Mouse (Mus musculus): ENCODE results near the gene Metap2.

DNA sequence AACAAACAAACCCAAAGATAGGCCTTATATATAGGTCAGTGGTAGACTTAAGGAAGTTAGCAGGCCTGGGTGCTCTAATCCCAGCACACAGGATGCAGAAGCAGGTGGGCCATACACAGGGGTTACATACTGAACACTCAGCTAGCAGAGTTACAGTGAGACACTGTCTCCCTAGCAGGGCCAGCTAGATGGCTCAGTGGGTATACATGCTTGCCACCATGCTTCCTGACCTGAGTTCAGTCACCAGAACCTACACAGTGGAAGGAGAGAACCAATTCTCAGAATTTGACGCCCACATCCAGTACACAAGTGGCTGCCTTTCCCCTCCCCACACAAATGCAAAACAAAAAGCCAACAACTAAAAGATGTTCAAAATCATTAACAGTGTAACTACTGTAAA, 20.1 kb downstream of the Metap2 start:
- no peak for TF ChIP-seq POLR2A (IDR thresholded peaks at IDR 0.05; ENCODE audit: extremely low read depth, insufficient read depth, low read length)
- TF ChIP-seq CTCF (IDR thresholded peaks at IDR 0.05; ENCODE audit: low read depth, low read length): no peak
